In the genomic region with DNA sequence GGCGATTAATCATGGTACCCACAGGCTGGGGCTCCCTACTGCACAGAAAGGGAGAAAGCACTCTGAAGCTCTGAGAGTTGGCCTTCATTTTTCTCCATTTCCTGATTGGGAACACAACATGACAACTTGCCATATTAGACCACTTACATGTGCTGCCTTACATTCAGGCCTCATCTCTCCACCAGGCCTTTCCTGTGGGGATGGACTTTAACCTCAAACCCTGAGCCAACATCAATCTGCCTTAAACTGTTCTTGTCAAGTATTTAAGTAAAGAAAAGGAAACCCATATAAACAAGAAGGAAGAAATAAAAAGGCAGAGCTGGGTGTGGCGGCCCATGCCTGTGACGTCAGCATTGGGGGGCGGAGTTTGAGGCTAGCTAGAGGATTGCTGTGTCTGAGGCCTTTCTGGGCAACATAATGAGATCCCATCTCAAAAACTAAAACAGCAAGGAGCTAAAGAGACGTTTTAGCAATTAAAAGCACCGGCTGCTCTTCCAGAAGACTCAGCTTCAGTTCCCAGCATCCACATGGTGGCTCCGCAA, we compare ENCODE assay signal across 9 mouse cellular contexts. TPM values are rescaled to one million over a fixed set of nuclear protein-coding genes. Genes with fewer than 3 reads are reported as not detected.
DNase-seq lines count a peak whose midpoint lies in the region; ATAC-seq and TF ChIP-seq lines count a peak whose summit lies in the region.
"Had no signal": no experiment of that assay in that cellular context is flagged by ENCODE, and none has a peak within 500 bp of the region (broad histone marks: within the 10 kb centered on the region; RNA-seq: fewer than 3 reads in every experiment).

No protein-coding gene starts in this region.

- H3K9ac ChIP-seq in midbrain, embryonic 14.5 days (replicated peaks; ENCODE audit: low read length) = no peak overlapping the region

- DNase-seq in 416B (ENCODE audit: low read depth) (peak; percentile 91), adipocyte (ENCODE audit: low spot score) (no peak)
- peak; percentile 57 for DNase-seq in CD4-positive helper T cell, adult 2 months (ENCODE audit: low read depth, low spot score)
- peak; percentile 44 for DNase-seq in kidney, postnatal 14 days
- no peak for DNase-seq in midbrain, embryonic 14.5 days
- no peak for DNase-seq in urinary bladder, adult 2 months (ENCODE audit: low spot score)
- DNase-seq: right cerebral cortex, postnatal 4 days had no signal

- H3K4me2 ChIP-seq in midbrain, embryonic 14.5 days (ENCODE audit: low read length) = no peak overlapping the region

- peak overlapping the region; percentile 10; the same call in 1 of the 2 replicates for H3K27ac ChIP-seq in small intestine, adult 2 months (ENCODE audit: insufficient read depth, low read depth, low read length)
- H3K27ac ChIP-seq in midbrain, embryonic 14.5 days (replicated peaks; ENCODE audit: low read depth, low read length) = no peak overlapping the region

- H3K27me3 ChIP-seq in small intestine, adult 2 months (ENCODE audit: control insufficient read depth, insufficient read depth, low read length) = no peaks in the 10 kb centered on the region
- no peaks in the 10 kb centered on the region for H3K27me3 ChIP-seq in midbrain, embryonic 14.5 days (ENCODE audit: control insufficient read depth, insufficient read depth, low read length)

- H3K36me3 ChIP-seq in small intestine, adult 2 months (ENCODE audit: control insufficient read depth, insufficient read depth, low read length) = no peaks in the 10 kb centered on the region
- H3K36me3 ChIP-seq in midbrain, embryonic 14.5 days (ENCODE audit: control insufficient read depth, insufficient read depth, low read length) = no peaks in the 10 kb centered on the region

- no peak for ATAC-seq in midbrain, embryonic 14.5 days (ENCODE audit: low FRiP score, low TSS enrichment)
- ATAC-seq: midbrain, embryonic 16.5 days had no signal

- no peak for TF ChIP-seq POLR2A in small intestine, adult 2 months (IDR thresholded peaks at IDR 0.05; ENCODE audit: low read depth, low read length)

- H3K9me3 ChIP-seq in midbrain, embryonic 14.5 days (ENCODE audit: control insufficient read depth, low read length) = no peaks in the 10 kb centered on the region

- no peak overlapping the region for H3K4me3 ChIP-seq in small intestine, adult 2 months (ENCODE audit: low read depth, low read length)
- H3K4me3 ChIP-seq in midbrain, embryonic 14.5 days (replicated peaks; ENCODE audit: low read depth, low read length) = no peak overlapping the region

- H3K4me1 ChIP-seq in small intestine, adult 2 months (ENCODE audit: control insufficient read depth, insufficient read depth, insufficient read length, low read length) = peaks cover 21% of the 10 kb centered on the region
- H3K4me1 ChIP-seq in midbrain, embryonic 14.5 days (ENCODE audit: control insufficient read depth, insufficient read depth, low read length) = peaks cover 1% of the 10 kb centered on the region; the same call in 1 of the 2 replicates

- WGBS in small intestine, adult 2 months = 50% methylated on average over 7 of the region's 7 CpGs
- 70% methylated on average over 7 of the region's 7 CpGs for WGBS in midbrain, embryonic 14.5 days

- TF ChIP-seq CTCF in small intestine, adult 2 months (IDR thresholded peaks at IDR 0.05; ENCODE audit: extremely low read depth, insufficient read length, insufficient replicate concordance, low read depth, low read length) = no peak

RNA-seq across cellular contexts. Expression of gene Acsf2, which starts 5.3 kb away (rescaled TPM):
- 21.1 and 50.5 TPM in 2 replicates for polyA plus RNA-seq in small intestine, adult 2 months (2012; rRNA removed)
- 1.1 and 2.0 TPM in 2 replicates for polyA plus RNA-seq in midbrain, embryonic 14.5 days (2014; fragmentation: Nextera tagmentation; extraction: Ambion mirVana)
- 29.6 and 31.8 TPM in 2 replicates for polyA plus RNA-seq in urinary bladder, adult 2 months (2012; rRNA removed)

RNA-seq across cellular contexts. Expression of gene Chad, which starts 31.5 kb away (rescaled TPM):
- polyA plus RNA-seq in small intestine, adult 2 months (2012; rRNA removed) = 0.91 and 13.9 TPM in 2 replicates
- 0.18 TPM in 1 of 2 replicates, not detected in the other for polyA plus RNA-seq in midbrain, embryonic 14.5 days (2014; fragmentation: Nextera tagmentation; extraction: Ambion mirVana)
- 0.17 and 0.29 TPM in 2 replicates for polyA plus RNA-seq in urinary bladder, adult 2 months (2012; rRNA removed)

RNA-seq across cellular contexts. Expression of gene Lrrc59, which starts 33.2 kb away (rescaled TPM):
- polyA plus RNA-seq in small intestine, adult 2 months (2012; rRNA removed) = 88.1 and 169 TPM in 2 replicates
- polyA plus RNA-seq in midbrain, embryonic 14.5 days (2014; fragmentation: Nextera tagmentation; extraction: Ambion mirVana) = 118 and 138 TPM in 2 replicates
- 62.8 and 64.7 TPM in 2 replicates for polyA plus RNA-seq in urinary bladder, adult 2 months (2012; rRNA removed)

RNA-seq across cellular contexts. Expression of gene Rsad1, which starts 47.3 kb away (rescaled TPM):
- polyA plus RNA-seq in small intestine, adult 2 months (2012; rRNA removed) = 3.7 and 8.4 TPM in 2 replicates
- 5.9 and 8.0 TPM in 2 replicates for polyA plus RNA-seq in midbrain, embryonic 14.5 days (2014; fragmentation: Nextera tagmentation; extraction: Ambion mirVana)
- 14.3 and 16.7 TPM in 2 replicates for polyA plus RNA-seq in urinary bladder, adult 2 months (2012; rRNA removed)

RNA-seq across cellular contexts. Expression of gene Mrpl27, which starts 57.2 kb away (rescaled TPM):
- polyA plus RNA-seq in small intestine, adult 2 months (2012; rRNA removed) = 25.8 and 45.7 TPM in 2 replicates
- 115 and 131 TPM in 2 replicates for polyA plus RNA-seq in midbrain, embryonic 14.5 days (2014; fragmentation: Nextera tagmentation; extraction: Ambion mirVana)
- 93.5 and 105 TPM in 2 replicates for polyA plus RNA-seq in urinary bladder, adult 2 months (2012; rRNA removed)

Comparison
In these comparisons a context has a peak if more than half of its experiments do, and no peak if none do; other contexts are left out.
1. DNase-seq: peak in 416B (single experiment), CD4-positive helper T cell, adult 2 months (single experiment) and kidney, postnatal 14 days (single experiment); none in midbrain, embryonic 14.5 days (single experiment), adipocyte (single experiment) and urinary bladder, adult 2 months (single experiment).